Mouse (Mus musculus) hindbrain, embryonic 15.5 days (tissue): ENCODE results near the gene Bckdk. TPM values are rescaled to one million over a fixed set of nuclear protein-coding genes. Genes with fewer than 3 reads are reported as not detected.
"Not testable (repeated sequence)": the region's sequence is repeated elsewhere in the genome, so short reads cannot be mapped to it uniquely, and the experiment has no call there.

Source experiments
- ATAC-seq: fragments of 200-750 bp; cut with Nextera tagmentation; 2 replicates; pipeline ENCODE4 v1.8.0; 2017; ENCODE audit warnings: low read depth, moderate number of reproducible peaks, moderate TSS enrichment; ENCODE audit not compliant: low FRiP score
- H3K27ac ChIP-seq: fragments of 300-500 bp; sonication (generic); replicated peaks from 2 replicates; pipeline ENCODE4 v1.5.1; 2015; ENCODE audit warnings: mild to moderate bottlenecking, inconsistent platforms
- H3K27me3 ChIP-seq: fragments of 300-500 bp; sonication (generic); 2 replicates; pipeline ENCODE4 v1.6.1; 2015; ENCODE audit warnings: control low read depth, inconsistent platforms
- H3K36me3 ChIP-seq: fragments of 300-500 bp; sonication (generic); 2 replicates; pipeline ENCODE4 v1.6.1; 2015; ENCODE audit warnings: control low read depth, inconsistent platforms
- H3K4me1 ChIP-seq: fragments of 300-500 bp; sonication (generic); replicated peaks from 2 replicates; pipeline ENCODE4 v1.6.1; 2015; ENCODE audit warnings: control low read depth, inconsistent platforms
- H3K4me2 ChIP-seq: fragments of 300-500 bp; sonication (generic); 2 replicates; pipeline ENCODE4 v1.6.1; 2015; ENCODE audit warnings: moderate library complexity, mild to moderate bottlenecking, inconsistent platforms
- H3K4me3 ChIP-seq: fragments of 300-500 bp; sonication (generic); 2 replicates; pipeline ENCODE4 v1.5.1; 2015; ENCODE audit warnings: mild to moderate bottlenecking, inconsistent platforms
- H3K9ac ChIP-seq: fragments of 300-500 bp; sonication (generic); 2 replicates; pipeline ENCODE4 v1.6.1; 2015; ENCODE audit warnings: inconsistent platforms
- H3K9me3 ChIP-seq: fragments of 300-500 bp; sonication (generic); 2 replicates; pipeline ENCODE4 v1.6.1; 2016; ENCODE audit warnings: control low read depth, inconsistent platforms
- WGBS: fragments of 180-500 bp; shearing (Covaris S2); methylation state at CpG from one replicate; pipeline ENCODE4 v1.1.7; 2015; 5-methylcytosine and 5-hydroxymethylcytosine counted together
- polyA plus RNA-seq: library from polyadenylated mRNA; unstranded; fragments of >200 nt; fragmentation: Nextera tagmentation; extraction: Ambion mirVana; gene quantifications from 2 replicates; pipeline ENCODE4 v1.2.1, GENCODE M21; 2015

Bckdk gene
- polyA plus RNA-seq, 1 experiment from 2014 or later = 65.4 TPM

DNA sequence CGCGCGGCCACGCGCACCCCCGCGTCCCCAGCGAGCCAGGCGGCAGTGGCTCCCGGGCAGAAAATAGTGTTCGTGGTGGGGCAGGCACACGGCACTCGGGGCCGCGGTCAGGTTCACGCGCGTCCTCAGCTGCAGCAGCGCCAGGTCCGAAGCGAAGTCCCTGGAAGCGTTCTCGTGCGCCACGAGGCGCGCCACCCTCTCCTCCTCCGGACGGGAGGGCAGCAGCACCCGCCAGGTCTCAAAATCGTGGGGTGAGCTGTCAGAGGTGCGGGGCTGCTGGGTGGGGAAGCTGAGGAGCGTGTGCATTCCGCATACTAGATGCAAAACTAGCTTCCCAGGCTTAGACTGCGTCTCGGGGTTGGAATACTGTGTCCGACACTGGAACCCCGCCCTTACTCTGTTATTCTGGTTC is 31.9 kb downstream of the Bckdk start:
- H3K9me3 ChIP-seq = no peaks in the 10 kb centered on the region
- peak overlapping the region; percentile 91 for H3K4me3 ChIP-seq
- peak; percentile 83 for ATAC-seq
- peak overlapping the region; percentile 81 for H3K9ac ChIP-seq
- H3K27ac ChIP-seq = peak overlapping the region; percentile 91
- peak overlapping the region; percentile 78 for H3K4me2 ChIP-seq
- H3K4me1 ChIP-seq = peaks cover 20% of the 10 kb centered on the region
- peaks cover 2% of the 10 kb centered on the region; the same call in 1 of the 2 replicates for H3K27me3 ChIP-seq
- WGBS = under 1% methylated on average over 38 of the region's 38 CpGs
- no peaks in the 10 kb centered on the region for H3K36me3 ChIP-seq

- Histone ChIP-seq H3K4me1 (peaks cover 20% of the 10 kb centered on the region), H3K27me3 (no peaks in the 10 kb centered on the region), H3K4me2 (peak overlapping the region; percentile 78), H3K9ac (peak overlapping the region; percentile 81), H3K4me3 (peak overlapping the region; percentile 91), H3K27ac (peak overlapping the region; percentile 91), H3K36me3 (no peaks in the 10 kb centered on the region), H3K9me3 (no peaks in the 10 kb centered on the region)
- ATAC-seq = peak; percentile 9; the same call in 1 of the 2 replicates
- 60% methylated on average over 18 of the region's 18 CpGs for WGBS
Observed at GRCm38 (mm10) chr7:127936216-127936884, 32.5 kb downstream of the Bckdk start.

DNA sequence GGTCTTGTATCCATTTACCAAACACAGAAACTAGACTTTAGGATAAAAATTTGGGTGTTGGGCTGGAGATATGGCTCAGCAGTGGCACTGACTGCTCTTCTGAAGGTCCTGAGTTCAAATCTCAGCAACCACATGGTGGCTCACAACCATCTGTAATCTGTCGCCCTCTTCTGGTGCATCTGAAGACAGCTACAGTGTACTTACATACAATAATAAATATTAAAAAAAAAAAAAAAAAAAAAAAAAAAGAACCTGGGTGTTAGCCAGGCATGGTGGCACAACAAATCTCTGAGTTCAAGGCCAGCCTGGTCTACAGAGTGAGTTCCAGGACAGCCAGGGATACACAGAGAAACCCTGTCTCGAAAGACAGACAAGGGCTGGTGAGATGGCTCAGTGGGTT is 38.2 kb downstream of the Bckdk start:
- H3K4me3 ChIP-seq, H3K9ac ChIP-seq, H3K36me3 ChIP-seq, H3K27ac ChIP-seq, ATAC-seq, H3K4me2 ChIP-seq, H3K4me1 ChIP-seq, H3K9me3 ChIP-seq: not testable (repeated sequence)
- WGBS = 48% methylated on average over 2 of the region's 2 CpGs
- peaks cover 24% of the 10 kb centered on the region; the same call in 1 of the 2 replicates for H3K27me3 ChIP-seq

GRCm38 (mm10) chr7:127944614-127945013 is 40.7 kb downstream of the Bckdk start:
- no peaks in the 10 kb centered on the region for H3K36me3 ChIP-seq
- no peak overlapping the region for H3K9ac ChIP-seq
- ATAC-seq = no peak
- 11% methylated on average over 23 of the region's 23 CpGs for WGBS
- H3K4me3 ChIP-seq = no peak overlapping the region
- H3K9me3 ChIP-seq = no peaks in the 10 kb centered on the region
- H3K27ac ChIP-seq = no peak overlapping the region
- H3K27me3 ChIP-seq = peaks cover 24% of the 10 kb centered on the region; the same call in 1 of the 2 replicates
- H3K4me2 ChIP-seq = no peak overlapping the region
- H3K4me1 ChIP-seq = no peaks in the 10 kb centered on the region

- no peak within 1 kb of the TSS for H3K4me3 ChIP-seq
- H3K4me2 ChIP-seq = no peak within 1 kb of the TSS
- H3K27ac ChIP-seq = no peak within 1 kb of the TSS
- peaks cover 24% of the 10 kb centered on the region; the same call in 1 of the 2 replicates for H3K27me3 ChIP-seq
- no peaks in the 10 kb centered on the region for H3K4me1 ChIP-seq
- H3K9ac ChIP-seq = no peak within 1 kb of the TSS
- ATAC-seq = no peak
- H3K36me3 ChIP-seq = no peaks in the 10 kb centered on the region
- 82% methylated on average over 6 of the region's 6 CpGs for WGBS
- H3K9me3 ChIP-seq = no peaks in the 10 kb centered on the region
Observed at GRCm38 (mm10) chr7:127946470-127947023, 42.7 kb downstream of the Bckdk start, which contains the start of gene Prss36. Prss36 (minus strand) TSS chr7:127946725.

GRCm38 (mm10) chr7:127952864-127953581 is 49.1 kb downstream of the Bckdk start:
- H3K36me3 ChIP-seq = no peaks in the 10 kb centered on the region
- WGBS = 44% methylated on average over 13 of the region's 13 CpGs
- H3K27me3 ChIP-seq = no peaks in the 10 kb centered on the region

DNA sequence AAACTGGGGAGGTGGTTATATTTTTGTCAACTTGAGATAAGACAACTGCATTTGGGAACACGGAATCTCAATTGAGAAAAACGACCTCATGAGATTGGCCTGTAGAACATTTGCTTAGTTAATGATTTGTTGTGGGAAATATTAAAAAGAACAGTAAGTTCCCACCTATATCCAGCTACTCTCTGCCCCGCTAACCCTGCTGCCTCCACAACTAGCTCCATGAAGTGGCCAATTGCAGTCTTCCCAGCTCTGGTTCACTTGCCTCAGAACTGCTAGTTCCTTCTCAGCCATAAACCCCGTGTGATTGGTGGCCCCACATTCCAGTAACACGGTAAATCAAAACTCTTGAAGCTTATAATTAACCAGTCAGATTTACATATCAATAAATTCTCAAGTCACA is 55.5 kb downstream of the Bckdk start:
- Histone ChIP-seq H3K4me3 (no peak overlapping the region), H3K36me3 (no peaks in the 10 kb centered on the region), H3K27me3 (no peaks in the 10 kb centered on the region), H3K4me2 (no peak overlapping the region), H3K27ac (no peak overlapping the region), H3K4me1 (no peaks in the 10 kb centered on the region), H3K9me3 (no peaks in the 10 kb centered on the region), H3K9ac (no peak overlapping the region)
- 66% methylated on average over 5 of the region's 5 CpGs for WGBS
- no peak for ATAC-seq

More at GRCm38 (mm10) chr7:127952864-127953581, 49.1 kb downstream of the Bckdk start:
- no peak for ATAC-seq
- Histone ChIP-seq H3K9ac (no peak overlapping the region), H3K4me2 (no peak overlapping the region), H3K4me1 (no peaks in the 10 kb centered on the region), H3K9me3 (no peaks in the 10 kb centered on the region), H3K27ac (no peak overlapping the region), H3K4me3 (no peak overlapping the region)

Other genes starting within 250 kb of the Bckdk start
- 53.2 and 55.1 TPM in 2 replicates for gene Bcl7c, start 195.1 kb upstream of the Bckdk start, polyA plus RNA-seq
- gene Ctf1, start 191.3 kb upstream of the Bckdk start, polyA plus RNA-seq = 3.8 and 5.4 TPM in 2 replicates
- gene Ctf2, start 171.9 kb upstream of the Bckdk start, polyA plus RNA-seq = 0.14 and 0.35 TPM in 2 replicates
- 10.0 and 10.5 TPM in 2 replicates for gene Fbxl19, start 159.5 kb upstream of the Bckdk start, polyA plus RNA-seq
- 9.2 and 10.4 TPM in 2 replicates for gene Orai3, start 134.3 kb upstream of the Bckdk start, polyA plus RNA-seq
- 20.0 and 20.1 TPM in 2 replicates for gene Setd1a, start 127.4 kb upstream of the Bckdk start, polyA plus RNA-seq
- gene Gm49388, start 118.5 kb upstream of the Bckdk start, polyA plus RNA-seq = not detected in 2 replicates
- gene Hsd3b7, start 103.5 kb upstream of the Bckdk start, polyA plus RNA-seq = 9.7 and 10.5 TPM in 2 replicates
- gene Stx4a, start 79.8 kb upstream of the Bckdk start, polyA plus RNA-seq = 21.5 and 22.4 TPM in 2 replicates
- 63.4 and 72.5 TPM in 2 replicates for gene Stx1b, start 79.5 kb upstream of the Bckdk start, polyA plus RNA-seq
- 9.3 and 9.8 TPM in 2 replicates for gene Zfp646, start 27.9 kb upstream of the Bckdk start, polyA plus RNA-seq
- 35.1 and 36.9 TPM in 2 replicates for gene Zfp668, start 27.3 kb upstream of the Bckdk start, polyA plus RNA-seq
- 1.2 and 1.5 TPM in 2 replicates for gene Prss53, start 13.1 kb upstream of the Bckdk start, polyA plus RNA-seq
- gene Gm21974, start 8.6 kb upstream of the Bckdk start, polyA plus RNA-seq = not detected in 2 replicates
- gene Vkorc1, start 8.5 kb upstream of the Bckdk start, polyA plus RNA-seq = 69.6 and 71.5 TPM in 2 replicates
- 47.3 and 47.7 TPM in 2 replicates for gene Kat8, start 8.4 kb downstream of the Bckdk start, polyA plus RNA-seq
- 0.54 TPM in 2 replicates for gene Prss8, start 26.0 kb downstream of the Bckdk start, polyA plus RNA-seq
- 12.6 and 14.8 TPM in 2 replicates for gene Prss36, start 42.6 kb downstream of the Bckdk start, polyA plus RNA-seq
- 357 and 368 TPM in 2 replicates for gene Fus, start 63.4 kb downstream of the Bckdk start, polyA plus RNA-seq
- 6.7 and 10.3 TPM in 2 replicates for gene Pycard, start 89.8 kb downstream of the Bckdk start, polyA plus RNA-seq
- gene Trim72, start 99.9 kb downstream of the Bckdk start, polyA plus RNA-seq = not detected in 2 replicates
- gene Itgam, start 158.6 kb downstream of the Bckdk start, polyA plus RNA-seq = 1.1 and 1.2 TPM in 2 replicates
- not detected in 2 replicates for gene Gm49368, start 158.6 kb downstream of the Bckdk start, polyA plus RNA-seq
- 0.18 TPM in 1 of 2 replicates, not detected in the other for gene Itgax, start 225.5 kb downstream of the Bckdk start, polyA plus RNA-seq